Mouse (Mus musculus): ENCODE data around the gene Ap4b1. TPM values are rescaled to one million over a fixed set of nuclear protein-coding genes. Genes with fewer than 3 reads are reported as not detected.
"Not testable (repeated sequence)": the region's sequence is repeated elsewhere in the genome, so short reads cannot be mapped to it uniquely, and the experiment has no call there.

Ap4b1 gene
- polyA plus RNA-seq, 1 experiment, result 12.1 TPM

DNA sequence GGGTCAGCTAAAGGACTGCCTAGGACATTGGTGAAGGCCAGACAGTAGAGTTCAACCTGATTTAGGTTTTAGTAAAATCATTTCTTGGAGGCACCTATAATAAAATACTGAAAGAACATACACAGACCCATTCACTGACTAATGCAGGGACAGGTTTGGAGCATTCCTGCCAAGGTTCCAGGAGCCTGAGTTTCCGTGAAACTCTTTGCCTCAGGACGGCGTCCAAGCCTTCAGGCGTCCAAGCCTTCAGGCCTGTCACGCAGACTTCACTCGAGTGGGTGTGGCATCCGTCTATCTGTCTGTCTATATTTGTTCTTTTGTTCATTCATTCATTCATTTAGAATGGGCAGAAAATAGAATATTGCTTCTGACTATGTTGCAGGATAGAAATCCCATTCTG is 21.8 kb downstream of the Ap4b1 start:
- TF ChIP-seq POLR2A (IDR thresholded peaks at IDR 0.05; ENCODE audit: borderline replicate concordance, extremely low read depth, low read depth, low read length) (no peak), CTCF (IDR thresholded peaks at IDR 0.05; ENCODE audit: insufficient read depth, low read length) (no peak)
- Histone ChIP-seq H3K4me3 (replicated peaks; ENCODE audit: extremely low read depth, low read depth, low read length) (no peak overlapping the region), H3K4me1 (ENCODE audit: control insufficient read depth, insufficient read depth, low read length) (no peaks in the 10 kb centered on the region; the same call in 1 of the 2 replicates)
- 69% methylated on average over 7 of the region's 7 CpGs for WGBS
- DNase-seq, result no peak

DNA sequence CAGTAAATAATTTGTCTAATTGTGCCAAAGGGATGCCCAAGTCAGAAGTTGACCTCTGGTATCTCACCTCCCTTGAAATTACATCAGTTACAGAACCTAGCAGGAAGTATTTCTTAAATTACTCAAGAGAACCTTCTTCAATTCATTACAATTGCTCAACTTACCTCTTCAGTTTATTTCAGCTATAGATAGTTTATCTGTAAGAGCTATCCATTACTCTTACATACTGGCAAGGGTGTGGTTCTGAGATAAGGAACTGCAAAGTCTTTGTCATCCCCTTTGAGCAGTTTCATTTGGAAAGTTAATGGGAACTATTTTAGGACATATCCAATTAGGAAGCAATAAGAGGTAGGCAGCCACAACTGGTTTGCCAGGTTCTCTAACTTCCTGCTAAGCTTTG is 23.1 kb downstream of the Ap4b1 start, which contains the start of gene Bcl2l15:
Gene Bcl2l15, plus strand, starts transcription at position 176 of the 400 bp plus-strand sequence.
- no peak for TF ChIP-seq CTCF (IDR thresholded peaks at IDR 0.05; ENCODE audit: insufficient read depth, low read length)
- TF ChIP-seq POLR2A (IDR thresholded peaks at IDR 0.05; ENCODE audit: borderline replicate concordance, extremely low read depth, low read depth, low read length), result no peak

DNA sequence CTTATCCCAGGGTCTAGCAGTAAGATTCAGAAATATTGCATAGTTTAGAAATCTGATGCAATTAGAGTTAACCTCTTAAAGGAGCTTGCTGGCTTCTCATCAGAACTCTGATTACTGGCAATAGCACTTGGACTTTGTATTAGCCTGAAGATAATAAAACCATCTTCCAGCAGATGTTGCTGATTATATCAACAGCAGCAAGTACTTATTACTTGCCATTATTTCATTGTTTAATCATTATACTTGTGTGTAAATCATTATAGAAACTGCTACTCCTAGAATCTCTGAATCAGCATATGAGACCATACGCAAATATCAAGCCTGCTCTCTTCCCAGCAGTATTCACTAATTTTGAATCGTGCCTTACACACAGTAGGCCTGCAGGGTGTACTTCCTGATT is 24.7 kb downstream of the Ap4b1 start:
- TF ChIP-seq CTCF (IDR thresholded peaks at IDR 0.05; ENCODE audit: insufficient read depth, low read length), result no peak
- TF ChIP-seq POLR2A (IDR thresholded peaks at IDR 0.05; ENCODE audit: borderline replicate concordance, extremely low read depth, low read depth, low read length), result no peak
- no peak overlapping the region for H3K4me3 ChIP-seq (replicated peaks; ENCODE audit: extremely low read depth, low read depth, low read length)
- H3K4me1 ChIP-seq (ENCODE audit: control insufficient read depth, insufficient read depth, low read length), result no peaks in the 10 kb centered on the region; the same call in 1 of the 2 replicates
- no peak for DNase-seq
- 94% methylated on average over 2 of the region's 2 CpGs for WGBS

More for the DNA sequence above, 23.1 kb downstream of the Ap4b1 start, which contains the start of gene Bcl2l15:
- no peak for DNase-seq
- Histone ChIP-seq H3K4me1 (ENCODE audit: control insufficient read depth, insufficient read depth, low read length) (no peaks in the 10 kb centered on the region; the same call in 1 of the 2 replicates), H3K4me3 (replicated peaks; ENCODE audit: extremely low read depth, low read depth, low read length) (no peak within 1 kb of the TSS)

DNA sequence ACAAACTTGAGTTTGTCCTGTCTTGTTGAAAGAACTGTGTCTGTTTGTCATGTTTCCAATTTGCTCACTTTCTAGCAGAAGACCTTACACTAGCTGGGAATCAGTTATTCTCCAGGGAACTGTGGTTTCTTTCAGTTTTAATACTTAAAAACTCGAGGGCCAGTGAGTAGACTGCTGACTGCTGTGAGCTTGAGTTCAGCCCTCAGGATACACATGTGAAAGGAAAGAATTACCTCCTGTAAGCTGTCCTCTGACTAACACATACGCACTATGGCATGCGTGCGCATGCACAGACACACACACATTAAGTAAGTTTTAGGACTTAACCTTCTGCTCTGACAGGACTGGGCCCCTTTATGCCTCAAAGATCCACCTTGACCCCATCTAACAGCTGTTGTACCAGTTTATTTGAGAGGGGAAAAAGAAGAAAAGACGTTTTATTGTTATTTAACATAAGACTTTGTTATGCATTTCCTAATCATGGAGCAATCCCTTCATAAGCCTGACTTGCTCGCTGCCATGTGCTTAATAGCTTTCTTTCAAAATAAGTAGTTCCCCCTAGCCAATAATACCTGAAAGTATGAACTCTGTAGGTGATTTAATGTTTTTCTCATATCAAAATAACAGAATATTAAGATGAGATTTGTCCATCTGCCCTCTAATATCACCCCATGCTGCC is 26.1 kb downstream of the Ap4b1 start:
- WGBS, result 77% methylated on average over 6 of the region's 6 CpGs
- DNase-seq, result no peak
- Histone ChIP-seq H3K4me1 (ENCODE audit: control insufficient read depth, insufficient read depth, low read length) (no peaks in the 10 kb centered on the region; the same call in 1 of the 2 replicates), H3K4me3 (replicated peaks; ENCODE audit: extremely low read depth, low read depth, low read length) (no peak overlapping the region)
- TF ChIP-seq POLR2A (IDR thresholded peaks at IDR 0.05; ENCODE audit: borderline replicate concordance, extremely low read depth, low read depth, low read length) (no peak), CTCF (IDR thresholded peaks at IDR 0.05; ENCODE audit: insufficient read depth, low read length) (no peak)

DNA sequence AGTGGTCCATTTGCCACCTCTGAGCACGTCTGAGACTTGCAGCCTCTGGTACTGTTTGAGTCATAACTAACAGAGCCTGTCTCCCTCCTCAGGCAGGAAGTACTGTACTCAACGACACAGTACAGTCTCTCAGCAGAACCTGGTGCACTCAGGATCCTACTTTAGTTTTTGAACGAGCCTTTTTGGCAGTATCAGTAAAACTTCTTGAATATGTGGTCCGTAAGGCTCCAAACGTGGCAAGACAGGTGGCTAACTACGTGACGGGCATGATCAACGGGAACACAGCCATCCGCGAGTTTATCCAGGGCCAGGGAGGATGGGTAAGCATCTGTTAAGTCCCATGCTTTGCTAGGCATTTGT is 26.6 kb downstream of the Ap4b1 start:
- no peak for DNase-seq
- no peaks in the 10 kb centered on the region; the same call in 1 of the 2 replicates for H3K4me1 ChIP-seq (ENCODE audit: control insufficient read depth, insufficient read depth, low read length)
- no peak overlapping the region for H3K4me3 ChIP-seq (replicated peaks; ENCODE audit: extremely low read depth, low read depth, low read length)
- TF ChIP-seq POLR2A (IDR thresholded peaks at IDR 0.05; ENCODE audit: borderline replicate concordance, extremely low read depth, low read depth, low read length) (no peak), CTCF (IDR thresholded peaks at IDR 0.05; ENCODE audit: insufficient read depth, low read length) (no peak)
- WGBS, result 71% methylated on average over 10 of the region's 10 CpGs

DNA sequence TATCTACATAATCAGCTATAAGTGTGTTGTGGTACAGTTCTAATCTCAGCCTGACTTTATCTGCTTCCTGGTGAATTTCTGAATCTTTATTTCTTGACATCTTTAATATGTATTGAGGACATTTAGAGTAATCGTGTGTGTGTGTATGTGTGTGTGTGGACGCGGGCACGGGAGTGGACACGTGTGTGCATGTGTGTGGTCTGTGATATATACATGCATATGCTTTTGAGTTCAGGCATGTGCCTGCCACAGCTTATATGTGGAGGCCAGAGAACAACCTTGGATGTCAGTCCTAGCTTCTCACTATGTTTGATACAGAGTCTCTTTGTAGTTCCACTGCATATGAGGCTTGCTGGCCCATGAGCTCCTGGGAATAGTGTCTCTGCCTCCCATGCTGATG is 27.1 kb downstream of the Ap4b1 start:
- TF ChIP-seq CTCF (IDR thresholded peaks at IDR 0.05; ENCODE audit: insufficient read depth, low read length), result no peak
- TF ChIP-seq POLR2A (IDR thresholded peaks at IDR 0.05; ENCODE audit: borderline replicate concordance, extremely low read depth, low read depth, low read length), result no peak
- DNase-seq, result no peak
- WGBS, result 95% methylated on average over 5 of the region's 5 CpGs
- no peak overlapping the region for H3K4me3 ChIP-seq (replicated peaks; ENCODE audit: extremely low read depth, low read depth, low read length)
- no peaks in the 10 kb centered on the region; the same call in 1 of the 2 replicates for H3K4me1 ChIP-seq (ENCODE audit: control insufficient read depth, insufficient read depth, low read length)

DNA sequence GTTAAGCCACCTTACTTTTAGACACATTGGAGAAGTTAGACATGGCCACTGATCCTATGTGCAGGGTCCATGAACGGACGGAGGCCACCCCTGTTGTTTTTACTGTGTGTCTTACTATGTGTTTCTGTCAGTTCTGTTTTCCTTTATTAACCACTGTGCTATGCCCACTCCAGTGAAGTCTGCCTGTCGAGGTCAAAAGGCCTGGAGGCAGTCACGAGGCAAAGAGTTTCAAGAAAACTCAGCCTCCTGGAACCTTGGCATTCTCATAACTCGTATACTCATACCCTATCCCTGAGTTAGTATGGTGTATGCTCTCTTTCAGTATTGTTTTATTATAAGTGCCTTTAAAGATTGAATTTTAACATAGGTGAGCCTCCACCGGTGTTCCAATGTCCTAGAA is 30.4 kb downstream of the Ap4b1 start:
- TF ChIP-seq CTCF (IDR thresholded peaks at IDR 0.05; ENCODE audit: insufficient read depth, low read length), result no peak
- no peak for TF ChIP-seq POLR2A (IDR thresholded peaks at IDR 0.05; ENCODE audit: borderline replicate concordance, extremely low read depth, low read depth, low read length)
- 91% methylated on average over 6 of the region's 6 CpGs for WGBS
- no peak overlapping the region for H3K4me3 ChIP-seq (replicated peaks; ENCODE audit: extremely low read depth, low read depth, low read length)
- DNase-seq, result no peak
- no peaks in the 10 kb centered on the region for H3K4me1 ChIP-seq (ENCODE audit: control insufficient read depth, insufficient read depth, low read length)

DNA sequence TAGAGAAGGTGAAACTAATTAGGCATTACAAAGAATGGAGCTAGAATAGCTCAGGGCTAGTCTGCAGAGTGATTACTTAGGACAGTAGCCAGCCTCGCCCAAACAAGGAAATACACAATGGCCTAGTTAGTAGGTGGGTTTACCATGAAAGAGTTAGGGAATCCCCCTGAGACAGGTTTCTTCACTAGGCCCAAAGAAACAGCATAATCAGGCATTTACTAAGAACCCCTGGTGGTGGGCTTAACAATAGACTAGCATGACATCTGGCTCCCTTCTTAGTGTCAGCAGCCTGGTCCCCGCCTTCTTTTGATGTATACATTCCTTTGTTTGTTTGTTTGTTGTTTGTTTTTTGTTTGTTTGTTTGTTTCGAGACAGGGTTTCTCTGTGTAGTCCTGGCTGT is 30.9 kb downstream of the Ap4b1 start:
- H3K4me3 ChIP-seq (replicated peaks; ENCODE audit: extremely low read depth, low read depth, low read length); DNase-seq; H3K4me1 ChIP-seq (ENCODE audit: control insufficient read depth, insufficient read depth, low read length): not testable (repeated sequence)
- WGBS, result 78% methylated on average over 3 of the region's 3 CpGs

DNA sequence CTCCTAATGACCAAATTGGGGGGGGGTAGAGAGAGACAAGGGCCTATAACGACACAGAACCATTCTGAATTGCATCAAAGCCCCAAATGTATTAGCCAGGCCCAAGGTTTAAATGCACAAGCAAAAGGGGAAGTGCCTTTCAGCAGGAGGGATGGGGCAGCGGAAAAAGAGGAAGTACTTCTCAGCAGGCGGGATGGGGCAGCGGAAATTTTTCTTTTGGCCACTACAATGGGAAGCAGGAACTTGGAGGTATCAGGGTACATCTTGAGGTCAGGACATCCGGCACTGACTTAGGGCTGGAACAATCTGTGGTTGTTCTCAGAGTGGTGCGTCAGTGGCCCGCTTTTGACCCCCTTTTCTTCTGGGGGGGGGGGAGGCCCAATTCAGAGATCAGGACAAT is 31.6 kb downstream of the Ap4b1 start:
- not testable (repeated sequence) for H3K4me3 ChIP-seq (replicated peaks; ENCODE audit: extremely low read depth, low read depth, low read length); DNase-seq; H3K4me1 ChIP-seq (ENCODE audit: control insufficient read depth, insufficient read depth, low read length)
- WGBS, result 89% methylated on average over 7 of the region's 7 CpGs

DNA sequence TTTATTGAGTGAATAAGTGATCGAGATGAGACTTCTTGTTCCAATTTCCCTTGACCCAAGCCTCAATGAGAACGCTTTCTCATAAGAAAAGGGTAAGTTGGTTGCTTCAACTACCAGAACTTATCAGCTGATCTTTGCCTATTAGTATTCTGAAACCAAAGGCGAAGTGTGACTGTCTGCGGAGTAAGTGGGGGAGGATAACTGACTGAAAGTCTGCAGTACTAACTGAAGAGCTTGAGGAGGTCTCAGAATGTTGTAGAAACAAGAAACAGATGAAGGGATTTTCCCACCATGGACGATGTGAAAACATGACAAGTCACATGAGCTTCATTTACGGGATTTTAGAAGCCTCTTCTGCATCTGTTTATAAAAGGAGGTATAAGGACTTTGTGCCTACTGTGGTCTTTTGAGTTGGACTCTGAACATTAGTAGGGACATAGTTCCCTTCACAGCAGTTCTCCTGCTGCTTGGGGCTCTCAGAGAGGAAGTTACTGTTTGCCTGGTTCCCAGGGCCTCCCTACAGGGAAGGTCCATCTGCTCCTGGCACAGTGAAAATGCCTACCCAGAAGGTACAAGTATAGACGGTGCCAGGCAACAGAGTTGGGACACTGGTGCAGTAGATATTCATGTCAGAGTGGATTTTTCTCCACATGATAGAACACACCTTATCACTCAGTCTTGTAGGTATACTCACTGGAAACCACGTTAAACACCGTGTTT is 41.5 kb downstream of the Ap4b1 start:
- TF ChIP-seq CTCF (IDR thresholded peaks at IDR 0.05; ENCODE audit: insufficient read depth, low read length) (no peak), POLR2A (IDR thresholded peaks at IDR 0.05; ENCODE audit: borderline replicate concordance, extremely low read depth, low read depth, low read length) (no peak)
- WGBS, result 64% methylated on average over 9 of the region's 9 CpGs

More for the DNA sequence above, 41.5 kb downstream of the Ap4b1 start:
- no peak for DNase-seq
- H3K4me3 ChIP-seq (replicated peaks; ENCODE audit: extremely low read depth, low read depth, low read length), result no peak overlapping the region
- H3K4me1 ChIP-seq (ENCODE audit: control insufficient read depth, insufficient read depth, low read length), result no peaks in the 10 kb centered on the region; the same call in 1 of the 2 replicates

All from lung, adult 2 months (tissue).